Mouse (Mus musculus) myocyte (in vitro differentiated cells): ENCODE measurements at regions not wholly inside any gene's neighbourhood (a gene's known extent, or its start where the extent isn't known, plus 50 kb on each side); places are given as distances from the start of the nearest gene placed in this dataset.
"Not testable (repeated sequence)": the region's sequence is repeated elsewhere in the genome, so short reads cannot be mapped to it uniquely, and the experiment has no call there.

ENCODE experiments used
- H3K27me3 ChIP-seq: one replicate; pipeline ENCODE4 v1.6.1; 2011; ENCODE audit not compliant: control insufficient read depth, insufficient read depth, insufficient read length
- H3K36me3 ChIP-seq: one replicate; pipeline ENCODE4 v1.6.1; 2011; ENCODE audit not compliant: control insufficient read depth, insufficient read depth
- H3K4me2 ChIP-seq: one replicate; pipeline ENCODE4 v1.6.1; 2011; ENCODE audit warnings: low read depth, control low read depth
- H3K4me3 ChIP-seq: one replicate; pipeline ENCODE4 v1.5.1; 2011; ENCODE audit warnings: mild to moderate bottlenecking, control low read depth, moderate library complexity
- H3K79me2 ChIP-seq: one replicate; pipeline ENCODE4 v1.6.1; 2011; ENCODE audit not compliant: control insufficient read depth, insufficient read depth
- H3ac ChIP-seq: one replicate; pipeline ENCODE4 v1.6.1; 2011; ENCODE audit not compliant: control insufficient read depth, insufficient read length
- CEBPB ChIP-seq: IDR thresholded peaks from 2 replicates; pipeline ENCODE4 v1.6.1; 2011; ENCODE audit warnings: mild to moderate bottlenecking, moderate library complexity; ENCODE audit not compliant: poor library complexity, insufficient read depth, severe bottlenecking
- E2F4 ChIP-seq: IDR thresholded peaks from one replicate; pipeline ENCODE4 v1.6.1; 2011; ENCODE audit warnings: mild to moderate bottlenecking, control low read depth, moderate library complexity; ENCODE audit not compliant: insufficient read depth
- MAX ChIP-seq: IDR thresholded peaks from one replicate; pipeline ENCODE4 v1.6.1; 2011; ENCODE audit warnings: low read depth, mild to moderate bottlenecking, control low read depth
- MYOD1 ChIP-seq, 3 experiments: IDR thresholded peaks; one replicate each; pipeline ENCODE4 v1.6.1; 2011; ENCODE audit warnings: control low read depth in 2 of 3, low read depth in 2 of 3, mild to moderate bottlenecking in 2 of 3, moderate library complexity in 1 of 3; ENCODE audit not compliant: insufficient read length in 2 of 3, control insufficient read depth in 1 of 3
- MYOG ChIP-seq, 3 experiments: IDR thresholded peaks; one replicate each; pipeline ENCODE4 v1.6.1; 2011; ENCODE audit warnings: control low read depth in 2 of 3, low read depth in 2 of 3, mild to moderate bottlenecking in 2 of 3; ENCODE audit not compliant: insufficient read length in 2 of 3, control insufficient read depth in 1 of 3, insufficient read depth in 1 of 3
- POLR2A ChIP-seq: IDR thresholded peaks from one replicate; pipeline ENCODE4 v1.6.1; 2011; ENCODE audit warnings: low read depth, mild to moderate bottlenecking, control low read depth, moderate library complexity; ENCODE audit not compliant: insufficient read length
- POLR2AphosphoS2 ChIP-seq: IDR thresholded peaks from one replicate; pipeline ENCODE4 v1.6.1; 2011; ENCODE audit warnings: low read depth, control low read depth; ENCODE audit not compliant: insufficient read length
- REST ChIP-seq: IDR thresholded peaks from one replicate; pipeline ENCODE4 v1.6.1; 2011; ENCODE audit warnings: mild to moderate bottlenecking, control low read depth, moderate library complexity; ENCODE audit not compliant: insufficient read depth, insufficient read length
- SRF ChIP-seq: IDR thresholded peaks from one replicate; pipeline ENCODE4 v1.6.1; 2011; ENCODE audit warnings: low read depth; ENCODE audit not compliant: control insufficient read depth, insufficient read length
- TCF12 ChIP-seq: IDR thresholded peaks from one replicate; pipeline ENCODE4 v1.6.1; 2011; ENCODE audit warnings: mild to moderate bottlenecking, control low read depth; ENCODE audit not compliant: poor library complexity, insufficient read depth, severe bottlenecking
- TCF3 ChIP-seq: IDR thresholded peaks from one replicate; pipeline ENCODE4 v1.6.1; 2011; ENCODE audit warnings: low read depth, control low read depth; ENCODE audit not compliant: insufficient read length
- USF1 ChIP-seq: IDR thresholded peaks from one replicate; pipeline ENCODE4 v1.6.1; 2011; ENCODE audit warnings: low read depth, mild to moderate bottlenecking, control low read depth, moderate library complexity

- H3K4me3 ChIP-seq: no peak overlapping the region
- H3K27me3 ChIP-seq: no peaks in the 10 kb centered on the region
- no peaks in the 10 kb centered on the region for H3K79me2 ChIP-seq
- no peaks in the 10 kb centered on the region for H3K36me3 ChIP-seq
- H3K4me2 ChIP-seq: no peak overlapping the region
- H3ac ChIP-seq: no peak overlapping the region
- no peak for TF ChIP-seq REST
- no peak for TF ChIP-seq MYOD1 (IDR thresholded peaks at IDR 0.05; ENCODE audit: control insufficient read depth in 1 of 3, insufficient read length in 2 of 3, low read depth in 2 of 3)
These were observed 743.1 kb downstream of the Kcna4 start for GRCm38 (mm10) chr2:108033328-108034182.

DNA sequence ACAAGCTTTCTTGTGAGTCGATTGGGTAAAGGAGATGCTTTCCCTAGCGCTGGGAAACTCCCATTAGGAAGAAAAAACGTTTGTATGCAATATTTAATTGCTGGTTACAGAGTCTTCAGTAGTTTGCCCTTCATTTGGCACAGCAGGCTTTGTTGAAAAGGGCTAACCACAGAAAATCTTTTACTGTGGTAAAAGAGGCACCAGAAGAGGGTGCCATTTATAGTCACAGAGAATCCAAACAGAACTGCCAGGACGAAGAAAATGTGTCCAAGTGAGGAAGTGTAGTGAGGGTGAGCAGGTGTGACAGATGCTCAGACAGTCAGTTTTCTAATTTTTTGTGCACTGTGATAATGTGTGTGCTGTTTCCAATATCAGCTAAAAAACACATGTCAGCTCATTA is 744.4 kb downstream of the Kcna4 start:
- H3K4me2 ChIP-seq: no peak overlapping the region
- TF ChIP-seq MAX (no peak), TCF3 (no peak), POLR2A (no peak), REST (no peak), MYOD1 (IDR thresholded peaks at IDR 0.05; ENCODE audit: control insufficient read depth in 1 of 3, insufficient read length in 2 of 3, low read depth in 2 of 3) (no peak), USF1 (no peak), E2F4 (no peak)
- no peaks in the 10 kb centered on the region for H3K27me3 ChIP-seq
- H3K79me2 ChIP-seq: no peaks in the 10 kb centered on the region
- no peak overlapping the region for H3ac ChIP-seq
- H3K36me3 ChIP-seq: no peaks in the 10 kb centered on the region
- H3K4me3 ChIP-seq: no peak overlapping the region

DNA sequence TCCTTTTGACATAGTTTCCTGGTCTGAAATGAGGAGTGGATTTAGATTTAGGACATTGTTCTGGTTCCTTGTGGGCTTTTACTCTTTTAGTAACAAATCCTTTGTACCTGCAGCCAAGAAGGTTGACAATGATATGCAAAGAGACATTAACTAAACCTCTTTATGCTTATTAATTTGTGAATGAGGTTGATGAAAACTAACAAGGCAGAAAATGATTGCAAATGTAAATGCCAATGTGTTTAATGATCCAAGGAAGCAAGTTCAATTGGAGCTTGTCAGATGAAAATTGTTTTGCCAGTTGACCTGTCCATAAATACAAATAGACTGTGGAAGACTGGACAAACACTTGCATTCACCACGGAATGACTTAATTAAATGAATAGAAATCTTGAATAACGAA is 751.6 kb downstream of the Kcna4 start:
- H3K27me3 ChIP-seq: no peaks in the 10 kb centered on the region

GRCm38 (mm10) chr2:108044885-108045284 is 754.4 kb downstream of the Kcna4 start:
- Histone ChIP-seq H3K36me3 (no peaks in the 10 kb centered on the region), H3K79me2 (no peaks in the 10 kb centered on the region), H3K4me3 (no peak overlapping the region)

More for the DNA sequence above, 751.6 kb downstream of the Kcna4 start:
- TF ChIP-seq MYOG (IDR thresholded peaks at IDR 0.05; ENCODE audit: control insufficient read depth in 1 of 3, insufficient read depth in 1 of 3, insufficient read length in 2 of 3, low read depth in 2 of 3) (no peak), E2F4 (no peak), POLR2AphosphoS2 (no peak), POLR2A (no peak), REST (no peak), TCF3 (no peak), MYOD1 (IDR thresholded peaks at IDR 0.05; ENCODE audit: control insufficient read depth in 1 of 3, insufficient read length in 2 of 3, low read depth in 2 of 3) (no peak), SRF (no peak), MAX (no peak), CEBPB (no peak), TCF12 (no peak), USF1 (no peak)
- Histone ChIP-seq H3K36me3 (no peaks in the 10 kb centered on the region), H3K79me2 (no peaks in the 10 kb centered on the region), H3K4me3 (no peak overlapping the region), H3ac (no peak overlapping the region), H3K4me2 (no peak overlapping the region)

GRCm38 (mm10) chr2:108045997-108046396 is 755.6 kb downstream of the Kcna4 start:
- Histone ChIP-seq H3K4me3 (no peak overlapping the region), H3K4me2 (no peak overlapping the region), H3ac (no peak overlapping the region), H3K36me3 (no peaks in the 10 kb centered on the region), H3K27me3 (no peaks in the 10 kb centered on the region), H3K79me2 (no peaks in the 10 kb centered on the region)
- TF ChIP-seq CEBPB: peak; percentile 47; the same call in 1 of the 2 replicates
- TF ChIP-seq MYOD1 (IDR thresholded peaks at IDR 0.05; ENCODE audit: control insufficient read depth in 1 of 3, insufficient read length in 2 of 3, low read depth in 2 of 3): no peak

More at GRCm38 (mm10) chr2:108044885-108045284, 754.4 kb downstream of the Kcna4 start:
- Histone ChIP-seq H3K27me3 (no peaks in the 10 kb centered on the region), H3K4me2 (no peak overlapping the region), H3ac (no peak overlapping the region)
- TF ChIP-seq TCF3 (no peak), POLR2AphosphoS2 (no peak), TCF12 (no peak), E2F4 (no peak), MYOG (IDR thresholded peaks at IDR 0.05; ENCODE audit: control insufficient read depth in 1 of 3, insufficient read depth in 1 of 3, insufficient read length in 2 of 3, low read depth in 2 of 3) (no peak), CEBPB (no peak), MAX (no peak), MYOD1 (IDR thresholded peaks at IDR 0.05; ENCODE audit: control insufficient read depth in 1 of 3, insufficient read length in 2 of 3, low read depth in 2 of 3) (no peak), REST (no peak), SRF (no peak), POLR2A (no peak), USF1 (no peak)

DNA sequence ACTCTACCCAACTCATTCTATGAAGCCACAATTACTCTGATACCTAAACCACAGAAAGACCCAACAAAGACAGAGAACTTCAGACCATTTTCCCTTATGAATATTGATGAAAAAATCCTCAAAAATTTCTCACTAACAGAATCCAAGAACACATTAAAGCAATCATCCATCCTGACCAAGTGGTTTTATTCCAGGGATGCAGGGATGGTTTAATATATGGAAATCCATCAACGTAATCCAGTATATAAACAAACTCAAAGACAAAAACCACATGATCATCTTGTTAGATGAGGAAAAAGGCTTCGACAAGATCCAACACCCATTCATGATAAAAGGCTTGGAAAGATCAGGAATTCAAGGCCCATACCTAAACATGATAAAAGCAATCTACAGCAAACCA is 772.3 kb downstream of the Kcna4 start:
- H3K4me2 ChIP-seq, H3K4me3 ChIP-seq, H3K27me3 ChIP-seq, H3ac ChIP-seq, H3K36me3 ChIP-seq, H3K79me2 ChIP-seq: not testable (repeated sequence)
